Mouse (Mus musculus) neural tube, postnatal 0 days (tissue): Measurements from ENCODE around the gene Gm49355. TPM values are rescaled to one million over a fixed set of nuclear protein-coding genes. Genes with fewer than 3 reads are reported as not detected.

Experiments
- polyA plus RNA-seq: library from polyadenylated mRNA; unstranded; fragments of >200 nt; fragmentation: Nextera tagmentation; extraction: Ambion mirVana; gene quantifications from 2 replicates; pipeline ENCODE4 v1.2.1, GENCODE M21; 2015

The Gm49355 gene
- polyA plus RNA-seq, result 0.15 and 0.25 TPM in 2 replicates

DNA sequence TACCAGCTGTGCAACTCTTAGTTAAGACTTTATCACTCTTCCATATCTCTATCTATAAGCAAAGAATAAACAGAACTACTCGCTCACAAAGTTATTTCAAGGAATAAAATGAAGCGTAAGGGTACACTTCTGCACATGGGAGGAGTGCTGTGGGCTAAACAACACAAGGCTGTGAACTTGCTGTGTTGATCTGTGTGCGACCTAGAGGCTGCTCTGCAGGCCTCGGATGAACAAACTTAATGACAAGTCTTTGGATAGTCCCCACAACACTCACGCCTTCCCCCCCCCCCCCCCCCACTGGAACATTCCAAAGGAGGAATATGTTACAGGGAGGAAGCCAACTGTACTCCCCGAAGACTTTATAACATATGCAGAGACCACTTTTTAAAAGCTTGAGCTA, at the start of gene Gm49355:
TSS of gene Gm49355 (plus strand) at position 336 of the 400 bp plus-strand sequence.

DNA sequence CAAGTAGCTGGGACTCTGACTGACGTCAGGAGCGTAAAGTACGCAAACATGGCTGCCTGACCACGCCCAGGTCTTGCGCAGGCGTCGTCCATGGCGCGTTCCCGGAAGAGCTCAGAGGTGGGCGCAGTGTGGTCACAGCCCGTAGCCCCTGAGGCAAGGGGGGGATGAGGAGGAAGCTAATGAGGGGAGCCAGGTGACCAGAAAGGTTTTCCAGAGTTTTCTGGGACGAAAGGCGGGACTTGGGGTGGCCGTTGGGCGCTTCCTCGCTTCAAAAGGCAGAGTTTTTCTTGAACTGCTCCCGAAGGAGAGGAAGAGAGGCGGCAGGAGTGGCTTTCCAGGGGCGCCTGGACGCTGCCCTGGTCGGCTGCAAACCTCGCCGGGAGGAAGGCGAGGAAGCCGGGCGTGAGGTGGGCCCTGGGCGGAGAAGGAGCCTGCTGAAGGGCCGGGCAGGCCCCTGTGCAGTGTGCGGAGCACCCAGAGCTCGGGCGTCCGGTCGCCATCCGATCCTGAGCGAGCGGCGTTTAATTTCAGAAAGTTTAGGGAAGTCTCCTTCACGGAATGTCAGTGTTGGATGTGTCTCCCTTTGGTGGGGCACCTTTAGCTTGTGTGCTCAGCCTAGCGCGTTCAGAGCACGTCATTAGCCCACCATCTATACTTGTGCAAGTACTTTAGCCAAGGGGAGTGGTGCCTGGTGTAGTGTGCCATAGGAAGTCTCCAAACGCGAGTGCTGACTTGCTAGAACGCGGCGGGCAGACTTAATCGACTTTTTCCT, 551 bp downstream of the Gm49355 start, which contains the start of gene 3830406C13Rik:
TSS of gene 3830406C13Rik (plus strand) at position 33 of the 772 bp plus-strand sequence.

DNA sequence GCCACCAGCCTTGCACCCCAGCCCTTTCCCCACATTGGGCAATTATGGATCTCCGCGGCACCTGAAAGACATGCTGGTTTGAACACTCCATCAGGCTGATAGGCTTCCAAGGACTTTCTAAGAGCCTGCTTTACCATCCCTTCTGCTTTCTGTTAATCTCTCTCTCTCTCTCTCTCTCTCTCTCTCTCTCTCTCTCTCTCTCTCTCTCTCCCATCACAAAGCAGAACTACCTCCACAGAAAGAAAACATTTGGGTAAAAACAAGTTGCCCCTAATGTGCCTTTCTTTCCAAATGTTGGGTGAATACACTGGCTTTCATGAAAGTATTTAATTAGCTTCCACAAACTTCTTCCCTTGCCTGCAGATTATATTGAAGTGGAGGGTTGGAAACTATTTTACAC, 64.3 kb downstream of the Gm49355 start, which contains the start of gene Fezf2:
TSS of gene Fezf2 (minus strand) at position 101 of the 400 bp plus-strand sequence.

Other genes starting within 250 kb of the Gm49355 start
- gene 3830406C13Rik, start 197 bp downstream of the Gm49355 start, polyA plus RNA-seq, result 39.4 and 43.2 TPM in 2 replicates
- gene Fezf2, start 64.2 kb downstream of the Gm49355 start, polyA plus RNA-seq, result not detected in 2 replicates